Mouse (Mus musculus): Measurements from ENCODE around the gene Cep152. TPM values are rescaled to one million over a fixed set of nuclear protein-coding genes. Genes with fewer than 3 reads are reported as not detected.

Cep152 gene
- polyA plus RNA-seq, 1 experiment, result 9.7 TPM

DNA sequence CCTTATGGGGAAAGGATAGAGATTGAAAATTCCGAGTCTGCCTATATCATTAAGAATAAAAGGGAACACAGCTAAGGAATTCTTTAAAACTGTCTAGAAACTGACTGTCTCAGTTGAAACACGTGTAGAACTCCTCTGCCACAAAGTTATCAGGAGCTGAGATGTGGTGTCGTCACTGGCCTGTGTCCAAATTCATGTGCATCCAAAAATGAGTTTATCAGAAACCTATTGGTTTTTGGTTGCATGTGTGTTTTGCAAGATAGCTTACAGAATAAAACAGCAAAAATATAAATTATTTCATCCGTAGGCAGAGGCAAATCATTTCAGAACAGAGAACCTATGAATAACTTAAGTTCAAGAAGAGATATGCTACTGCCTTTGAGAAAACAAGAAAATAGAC is 41.8 kb upstream of the Cep152 start:
- Histone ChIP-seq H3K4me1 (ENCODE audit: control insufficient read depth, insufficient read depth, low read length) (no peaks in the 10 kb centered on the region), H3K4me3 (ENCODE audit: low read depth, low read length) (no peak overlapping the region), H3K9ac (ENCODE audit: low read depth, poor library complexity, severe bottlenecking) (no peak overlapping the region), H3K27me3 (ENCODE audit: control insufficient read depth, insufficient read depth, low read length, poor library complexity, severe bottlenecking) (no peaks in the 10 kb centered on the region), H3K27ac (ENCODE audit: insufficient read depth, low read length) (no peak overlapping the region), H3K9me3 (replicated peaks; ENCODE audit: control insufficient read depth, insufficient read depth, low read length, poor library complexity, severe bottlenecking) (0 out of 2 replicates have a peak, but pooled peaks cover 6% of the 10 kb centered on the region), H3K36me3 (ENCODE audit: control insufficient read depth, insufficient read depth, low read length, poor library complexity, severe bottlenecking) (no peaks in the 10 kb centered on the region)
- no peak for TF ChIP-seq CTCF (IDR thresholded peaks at IDR 0.05; ENCODE audit: low read depth, low read length)
- TF ChIP-seq EP300 (IDR thresholded peaks at IDR 0.05; ENCODE audit: insufficient read depth, low read depth, low read length), result no peak
- TF ChIP-seq POLR2A (IDR thresholded peaks at IDR 0.05; ENCODE audit: insufficient read depth, low read length), result no peak

DNA sequence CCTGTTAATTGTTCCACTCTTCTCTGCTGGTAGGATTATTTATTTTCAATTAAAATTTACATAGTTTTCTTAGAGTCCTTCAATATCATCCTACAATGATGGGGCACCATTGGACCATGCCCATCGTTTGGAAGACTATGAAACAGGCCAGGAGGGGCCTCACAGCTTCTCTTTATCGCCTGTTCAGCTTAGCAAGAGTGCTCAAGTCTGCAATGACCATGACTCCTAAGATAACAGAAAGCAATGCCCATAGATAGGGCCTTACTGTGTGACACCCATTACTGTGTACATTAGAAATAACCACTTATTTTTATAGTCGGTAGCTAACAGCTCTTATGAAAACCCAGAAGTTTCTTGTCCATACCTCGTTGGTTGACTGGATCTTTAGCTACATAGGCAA is 41.0 kb upstream of the Cep152 start:
- H3K9me3 ChIP-seq (replicated peaks; ENCODE audit: control insufficient read depth, insufficient read depth, low read length, poor library complexity, severe bottlenecking), result 0 out of 2 replicates have a peak, but pooled peaks cover 6% of the 10 kb centered on the region
- H3K4me1 ChIP-seq (ENCODE audit: control insufficient read depth, insufficient read depth, low read length), result no peaks in the 10 kb centered on the region
- TF ChIP-seq CTCF (IDR thresholded peaks at IDR 0.05; ENCODE audit: low read depth, low read length), result no peak
- TF ChIP-seq POLR2A (IDR thresholded peaks at IDR 0.05; ENCODE audit: insufficient read depth, low read length), result no peak
- no peak for TF ChIP-seq EP300 (IDR thresholded peaks at IDR 0.05; ENCODE audit: insufficient read depth, low read depth, low read length)
- H3K27me3 ChIP-seq (ENCODE audit: control insufficient read depth, insufficient read depth, low read length, poor library complexity, severe bottlenecking), result no peaks in the 10 kb centered on the region
- no peak overlapping the region for H3K27ac ChIP-seq (ENCODE audit: insufficient read depth, low read length)
- H3K4me3 ChIP-seq (ENCODE audit: low read depth, low read length), result no peak overlapping the region
- H3K36me3 ChIP-seq (ENCODE audit: control insufficient read depth, insufficient read depth, low read length, poor library complexity, severe bottlenecking), result no peaks in the 10 kb centered on the region
- H3K9ac ChIP-seq (ENCODE audit: low read depth, poor library complexity, severe bottlenecking), result no peak overlapping the region

GRCm38 (mm10) chr2:125665213-125665612 is 40.3 kb upstream of the Cep152 start:
- TF ChIP-seq CTCF (IDR thresholded peaks at IDR 0.05; ENCODE audit: low read depth, low read length) (no peak), POLR2A (IDR thresholded peaks at IDR 0.05; ENCODE audit: insufficient read depth, low read length) (no peak), EP300 (IDR thresholded peaks at IDR 0.05; ENCODE audit: insufficient read depth, low read depth, low read length) (no peak)
- no peak overlapping the region for H3K27ac ChIP-seq (ENCODE audit: insufficient read depth, low read length)
- no peak overlapping the region for H3K4me3 ChIP-seq (ENCODE audit: low read depth, low read length)
- no peaks in the 10 kb centered on the region for H3K36me3 ChIP-seq (ENCODE audit: control insufficient read depth, insufficient read depth, low read length, poor library complexity, severe bottlenecking)
- no peak overlapping the region for H3K9ac ChIP-seq (ENCODE audit: low read depth, poor library complexity, severe bottlenecking)
- H3K4me1 ChIP-seq (ENCODE audit: control insufficient read depth, insufficient read depth, low read length), result no peaks in the 10 kb centered on the region
- H3K9me3 ChIP-seq (replicated peaks; ENCODE audit: control insufficient read depth, insufficient read depth, low read length, poor library complexity, severe bottlenecking), result 0 out of 2 replicates have a peak, but pooled peaks cover 6% of the 10 kb centered on the region
- H3K27me3 ChIP-seq (ENCODE audit: control insufficient read depth, insufficient read depth, low read length, poor library complexity, severe bottlenecking), result no peaks in the 10 kb centered on the region

- Histone ChIP-seq H3K9ac (ENCODE audit: low read depth, poor library complexity, severe bottlenecking) (no peak overlapping the region), H3K4me1 (ENCODE audit: control insufficient read depth, insufficient read depth, low read length) (no peaks in the 10 kb centered on the region), H3K4me3 (ENCODE audit: low read depth, low read length) (no peak overlapping the region), H3K9me3 (replicated peaks; ENCODE audit: control insufficient read depth, insufficient read depth, low read length, poor library complexity, severe bottlenecking) (no peaks in the 10 kb centered on the region), H3K27ac (ENCODE audit: insufficient read depth, low read length) (no peak overlapping the region), H3K27me3 (ENCODE audit: control insufficient read depth, insufficient read depth, low read length, poor library complexity, severe bottlenecking) (no peaks in the 10 kb centered on the region), H3K36me3 (ENCODE audit: control insufficient read depth, insufficient read depth, low read length, poor library complexity, severe bottlenecking) (no peaks in the 10 kb centered on the region)
- TF ChIP-seq CTCF (IDR thresholded peaks at IDR 0.05; ENCODE audit: low read depth, low read length) (no peak), EP300 (IDR thresholded peaks at IDR 0.05; ENCODE audit: insufficient read depth, low read depth, low read length) (no peak), POLR2A (IDR thresholded peaks at IDR 0.05; ENCODE audit: insufficient read depth, low read length) (no peak)
Measured at GRCm38 (mm10) chr2:125662517-125662916, 37.6 kb upstream of the Cep152 start.

GRCm38 (mm10) chr2:125661156-125661555 is 36.2 kb upstream of the Cep152 start:
- Histone ChIP-seq H3K27me3 (ENCODE audit: control insufficient read depth, insufficient read depth, low read length, poor library complexity, severe bottlenecking) (no peaks in the 10 kb centered on the region), H3K4me3 (ENCODE audit: low read depth, low read length) (no peak overlapping the region), H3K9me3 (replicated peaks; ENCODE audit: control insufficient read depth, insufficient read depth, low read length, poor library complexity, severe bottlenecking) (no peaks in the 10 kb centered on the region), H3K36me3 (ENCODE audit: control insufficient read depth, insufficient read depth, low read length, poor library complexity, severe bottlenecking) (no peaks in the 10 kb centered on the region), H3K4me1 (ENCODE audit: control insufficient read depth, insufficient read depth, low read length) (no peaks in the 10 kb centered on the region), H3K27ac (ENCODE audit: insufficient read depth, low read length) (no peak overlapping the region), H3K9ac (ENCODE audit: low read depth, poor library complexity, severe bottlenecking) (no peak overlapping the region)
- TF ChIP-seq CTCF (IDR thresholded peaks at IDR 0.05; ENCODE audit: low read depth, low read length), result no peak

DNA sequence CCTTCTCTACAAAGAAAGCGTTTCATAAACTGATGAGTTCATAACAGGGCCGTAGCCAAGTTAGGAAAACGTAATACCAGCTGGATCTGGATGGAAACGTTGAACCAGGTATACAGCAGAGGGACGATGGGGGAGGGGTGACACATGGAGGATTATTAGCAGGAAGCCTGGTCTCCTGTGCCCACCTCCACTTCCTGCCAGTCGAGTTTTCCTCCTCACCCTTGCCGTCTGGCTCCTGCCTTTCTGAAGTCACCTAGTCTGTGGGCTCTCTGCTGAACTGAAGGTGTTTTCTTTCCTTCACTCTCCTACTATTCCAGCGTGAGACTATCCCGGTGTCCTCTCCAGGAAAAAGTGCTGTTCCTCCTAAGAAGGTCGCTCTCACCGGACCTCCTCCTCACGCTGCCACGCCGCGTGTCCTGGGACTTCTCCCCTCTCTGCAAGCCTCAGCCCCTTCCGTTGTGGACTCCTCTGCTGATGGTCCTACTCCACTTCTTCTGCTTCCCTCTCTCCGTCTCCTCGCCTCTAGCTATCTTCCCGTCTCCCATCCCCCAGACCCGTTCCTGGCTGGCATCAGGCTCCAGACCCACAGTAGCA is 35.7 kb upstream of the Cep152 start:
- Histone ChIP-seq H3K4me3 (ENCODE audit: low read depth, low read length) (no peak overlapping the region), H3K36me3 (ENCODE audit: control insufficient read depth, insufficient read depth, low read length, poor library complexity, severe bottlenecking) (no peaks in the 10 kb centered on the region)

More for the DNA sequence above, 35.7 kb upstream of the Cep152 start:
- Histone ChIP-seq H3K9ac (ENCODE audit: low read depth, poor library complexity, severe bottlenecking) (no peak overlapping the region), H3K27ac (ENCODE audit: insufficient read depth, low read length) (no peak overlapping the region), H3K9me3 (replicated peaks; ENCODE audit: control insufficient read depth, insufficient read depth, low read length, poor library complexity, severe bottlenecking) (no peaks in the 10 kb centered on the region), H3K4me1 (ENCODE audit: control insufficient read depth, insufficient read depth, low read length) (no peaks in the 10 kb centered on the region), H3K27me3 (ENCODE audit: control insufficient read depth, insufficient read depth, low read length, poor library complexity, severe bottlenecking) (no peaks in the 10 kb centered on the region)
- no peak for TF ChIP-seq POLR2A (IDR thresholded peaks at IDR 0.05; ENCODE audit: insufficient read depth, low read length)
- TF ChIP-seq CTCF (IDR thresholded peaks at IDR 0.05; ENCODE audit: low read depth, low read length), result no peak
- no peak for TF ChIP-seq EP300 (IDR thresholded peaks at IDR 0.05; ENCODE audit: insufficient read depth, low read depth, low read length)

All from ES-Bruce4 (cell line).